Mouse (Mus musculus) megakaryocyte, embryonic 14.5 days (primary cell): ENCODE data around the gene Gm10762.

Source experiments
- FLI1 ChIP-seq: IDR thresholded peaks from 2 replicates; pipeline ENCODE4 v1.6.1; 2012; ENCODE audit warnings: low read length, inconsistent platforms, mixed read lengths
- GATA1 ChIP-seq: IDR thresholded peaks from 3 replicates; pipeline ENCODE4 v1.6.1; 2012; ENCODE audit warnings: mixed read lengths, low read length, inconsistent platforms, borderline replicate concordance

- TF ChIP-seq GATA1, result peak; percentile 72; the same call in 1 of the 3 replicates
- TF ChIP-seq FLI1, result no peak
Measured at GRCm38 (mm10) chr2:128966641-128967580, 614 bp downstream of the Gm10762 start, which contains the start of gene Zc3h6.
